Mouse (Mus musculus) lung, embryonic 14.5 days (tissue): Measurements from ENCODE around the gene Kit. TPM values are rescaled to one million over a fixed set of nuclear protein-coding genes. Genes with fewer than 3 reads are reported as not detected.

Source experiments
- ATAC-seq: fragments of 200-750 bp; cut with Nextera tagmentation; 2 replicates; pipeline ENCODE4 v1.8.0; 2017; ENCODE audit warnings: mild to moderate bottlenecking, moderate TSS enrichment, moderate library complexity; ENCODE audit not compliant: insufficient read depth
- DNase-seq: peaks from one replicate; pipeline ENCODE4 v3.0.0-alpha.2; 2015
- H3K27ac ChIP-seq: fragments of 300-500 bp; sonication (generic); 2 replicates; pipeline ENCODE4 v1.5.1; 2014; ENCODE audit warnings: low read depth, mild to moderate bottlenecking, moderate library complexity
- H3K27me3 ChIP-seq: fragments of 300-500 bp; sonication (generic); 2 replicates; pipeline ENCODE4 v1.6.1; 2014; ENCODE audit warnings: low read length, control low read depth; ENCODE audit not compliant: insufficient read depth
- H3K36me3 ChIP-seq: fragments of 300-500 bp; sonication (generic); 2 replicates; pipeline ENCODE4 v1.6.1; 2014; ENCODE audit warnings: control low read depth; ENCODE audit not compliant: insufficient read depth
- H3K4me1 ChIP-seq: fragments of 300-500 bp; sonication (generic); 2 replicates; pipeline ENCODE4 v1.6.1; 2014; ENCODE audit warnings: antibody characterized with exemption, control low read depth; ENCODE audit not compliant: insufficient read depth
- H3K4me2 ChIP-seq: fragments of 300-500 bp; sonication (generic); 2 replicates; pipeline ENCODE4 v1.6.1; 2014; ENCODE audit warnings: mild to moderate bottlenecking
- H3K4me3 ChIP-seq: fragments of 300-500 bp; sonication (generic); 2 replicates; pipeline ENCODE4 v1.5.1; 2014; ENCODE audit warnings: low read depth, low read length
- H3K9ac ChIP-seq: fragments of 300-500 bp; sonication (generic); 2 replicates; pipeline ENCODE4 v1.6.1; 2014
- H3K9me3 ChIP-seq: fragments of 300-500 bp; sonication (generic); 2 replicates; pipeline ENCODE4 v1.6.1; 2016; ENCODE audit warnings: low read depth, low read length, control low read depth
- CTCF ChIP-seq: IDR thresholded peaks from 2 replicates; pipeline ENCODE4 v1.5.1; 2016; ENCODE audit warnings: antibody characterized with exemption, low read depth
- WGBS: fragments of 180-500 bp; shearing (Covaris S2); extraction: QIAGEN DNeasy Blood & Tissue Kit; methylation state at CpG from one replicate; pipeline ENCODE4 v1.1.7; 2014; 5-methylcytosine and 5-hydroxymethylcytosine counted together
- polyA plus RNA-seq: library from polyadenylated mRNA; unstranded; fragments of >200 nt; fragmentation: Nextera tagmentation; extraction: Ambion mirVana; gene quantifications from 2 replicates; pipeline ENCODE4 v1.2.1, GENCODE M21; 2014

Gene Kit
- polyA plus RNA-seq, 1 experiment from 2014 or later: 49.0 TPM

GRCm38 (mm10) chr5:75632846-75633640, 58.3 kb downstream of the Kit start:
- DNase-seq (no peak), ATAC-seq (no peak)
- 82% methylated on average over 18 of the region's 18 CpGs for WGBS
- H3K4me3 ChIP-seq: no peak overlapping the region
- H3K9ac ChIP-seq: no peak overlapping the region
- no peak overlapping the region for H3K27ac ChIP-seq
- H3K4me2 ChIP-seq: no peak overlapping the region
- no peaks in the 10 kb centered on the region for H3K27me3 ChIP-seq
- TF ChIP-seq CTCF: no peak
- no peaks in the 10 kb centered on the region for H3K36me3 ChIP-seq
- H3K4me1 ChIP-seq: no peaks in the 10 kb centered on the region
- H3K9me3 ChIP-seq: no peaks in the 10 kb centered on the region

- H3K27ac ChIP-seq: no peak overlapping the region
- H3K4me1 ChIP-seq: no peaks in the 10 kb centered on the region
- TF ChIP-seq CTCF: no peak
- H3K9ac ChIP-seq: no peak overlapping the region
- H3K4me2 ChIP-seq: no peak overlapping the region
- H3K27me3 ChIP-seq: no peaks in the 10 kb centered on the region
- 86% methylated on average over 12 of the region's 12 CpGs for WGBS
- no peak for ATAC-seq
- no peak overlapping the region for H3K4me3 ChIP-seq
- H3K36me3 ChIP-seq: no peaks in the 10 kb centered on the region; the same call in 1 of the 2 replicates
- no peak for DNase-seq
- H3K9me3 ChIP-seq: no peaks in the 10 kb centered on the region
These were observed 60.7 kb downstream of the Kit start for GRCm38 (mm10) chr5:75635385-75635784.

- no peaks in the 10 kb centered on the region for H3K9me3 ChIP-seq
- no peaks in the 10 kb centered on the region; the same call in 1 of the 2 replicates for H3K36me3 ChIP-seq
- H3K27ac ChIP-seq: no peak overlapping the region
- H3K4me1 ChIP-seq: no peaks in the 10 kb centered on the region
- WGBS: 69% methylated on average over 11 of the region's 11 CpGs
- DNase-seq (peak; percentile 16), ATAC-seq (no peak)
- no peak overlapping the region for H3K9ac ChIP-seq
- TF ChIP-seq CTCF: no peak
- no peaks in the 10 kb centered on the region for H3K27me3 ChIP-seq
- H3K4me3 ChIP-seq: no peak overlapping the region
- no peak overlapping the region for H3K4me2 ChIP-seq
These were observed 65.9 kb downstream of the Kit start for GRCm38 (mm10) chr5:75640637-75641036.

- DNase-seq: no peak
- Histone ChIP-seq H3K9me3 (no peaks in the 10 kb centered on the region), H3K4me1 (no peaks in the 10 kb centered on the region), H3K27ac (no peak overlapping the region), H3K4me3 (no peak overlapping the region), H3K9ac (no peak overlapping the region), H3K36me3 (0 out of 2 replicates have a peak, but pooled peaks cover 6% of the 10 kb centered on the region), H3K27me3 (no peaks in the 10 kb centered on the region), H3K4me2 (no peak overlapping the region)
- TF ChIP-seq CTCF: no peak
- 88% methylated on average over 5 of the region's 5 CpGs for WGBS
- ATAC-seq: no peak
These were observed 72.3 kb downstream of the Kit start for GRCm38 (mm10) chr5:75647046-75647445.

GRCm38 (mm10) chr5:75650566-75650965, 75.8 kb downstream of the Kit start:
- Histone ChIP-seq H3K4me3 (no peak overlapping the region), H3K27ac (no peak overlapping the region), H3K36me3 (0 out of 2 replicates have a peak, but pooled peaks cover 11% of the 10 kb centered on the region), H3K9ac (no peak overlapping the region), H3K27me3 (no peaks in the 10 kb centered on the region), H3K4me2 (no peak overlapping the region), H3K9me3 (no peaks in the 10 kb centered on the region), H3K4me1 (no peaks in the 10 kb centered on the region)
- no peak for TF ChIP-seq CTCF
- ATAC-seq: no peak
- WGBS: 67% methylated on average over 8 of the region's 8 CpGs
- peak; percentile 9 for DNase-seq

GRCm38 (mm10) chr5:75653431-75653830, 78.7 kb downstream of the Kit start:
- H3K4me1 ChIP-seq: no peaks in the 10 kb centered on the region
- no peak overlapping the region for H3K4me3 ChIP-seq
- TF ChIP-seq CTCF: no peak
- 0 out of 2 replicates have a peak, but pooled peaks cover 5% of the 10 kb centered on the region for H3K36me3 ChIP-seq
- H3K27ac ChIP-seq: no peak overlapping the region
- H3K9me3 ChIP-seq: no peaks in the 10 kb centered on the region
- WGBS: 79% methylated on average over 8 of the region's 8 CpGs
- ATAC-seq (no peak), DNase-seq (no peak)
- no peak overlapping the region for H3K4me2 ChIP-seq
- no peak overlapping the region for H3K9ac ChIP-seq
- no peaks in the 10 kb centered on the region for H3K27me3 ChIP-seq

- H3K27ac ChIP-seq: no peak overlapping the region
- no peak for DNase-seq
- H3K4me3 ChIP-seq: no peak overlapping the region
- WGBS: 92% methylated on average over 6 of the region's 6 CpGs
- no peaks in the 10 kb centered on the region for H3K4me1 ChIP-seq
- no peak for ATAC-seq
- H3K9ac ChIP-seq: no peak overlapping the region
- no peak overlapping the region for H3K4me2 ChIP-seq
- H3K9me3 ChIP-seq: no peaks in the 10 kb centered on the region
- no peaks in the 10 kb centered on the region for H3K27me3 ChIP-seq
- TF ChIP-seq CTCF: no peak
- H3K36me3 ChIP-seq: no peaks in the 10 kb centered on the region
These were observed 83.9 kb downstream of the Kit start for GRCm38 (mm10) chr5:75658575-75658974.
